Mouse (Mus musculus) midbrain, postnatal 0 days (tissue): ENCODE measurements at regions not wholly inside any gene's neighbourhood (a gene's known extent, or its start where the extent isn't known, plus 50 kb on each side); places are given as distances from the start of the nearest gene placed in this dataset.

Experiments used
- ATAC-seq: fragments of 200-750 bp; cut with Nextera tagmentation; 2 replicates; pipeline ENCODE4 v1.8.0; 2017; ENCODE audit warnings: moderate number of reproducible peaks, mild to moderate bottlenecking, moderate TSS enrichment, moderate library complexity; ENCODE audit not compliant: low FRiP score
- DNase-seq: peaks from one replicate; pipeline ENCODE4 v3.0.0-alpha.2; 2015; ENCODE audit warnings: low spot score
- H3K27ac ChIP-seq: fragments of 300-500 bp; sonication (generic); 2 replicates; pipeline ENCODE4 v1.5.1; 2014; ENCODE audit warnings: low read depth, mild to moderate bottlenecking, low read length, mixed read lengths
- H3K27me3 ChIP-seq: fragments of 300-500 bp; sonication (generic); 2 replicates; pipeline ENCODE4 v1.6.1; 2014; ENCODE audit warnings: low read length, control low read depth, mixed read lengths; ENCODE audit not compliant: insufficient read depth
- H3K36me3 ChIP-seq: fragments of 300-500 bp; sonication (generic); 2 replicates; pipeline ENCODE4 v1.6.1; 2014; ENCODE audit warnings: low read length, control low read depth, mixed read lengths; ENCODE audit not compliant: insufficient read depth
- H3K4me1 ChIP-seq: fragments of 300-500 bp; sonication (generic); 2 replicates; pipeline ENCODE4 v1.6.1; 2014; ENCODE audit warnings: mild to moderate bottlenecking, control low read depth, antibody characterized with exemption, low read length, mixed read lengths; ENCODE audit not compliant: insufficient read depth
- H3K4me2 ChIP-seq: fragments of 300-500 bp; sonication (generic); 2 replicates; pipeline ENCODE4 v1.6.1; 2014; ENCODE audit warnings: low read depth, mild to moderate bottlenecking, low read length, mixed read lengths; ENCODE audit not compliant: poor library complexity, severe bottlenecking
- H3K4me3 ChIP-seq: fragments of 300-500 bp; sonication (generic); 2 replicates; pipeline ENCODE4 v1.5.1; 2014; ENCODE audit warnings: low read depth, mild to moderate bottlenecking, low read length, moderate library complexity
- H3K9ac ChIP-seq: fragments of 300-500 bp; sonication (generic); replicated peaks from 2 replicates; pipeline ENCODE4 v1.6.1; 2014; ENCODE audit warnings: mild to moderate bottlenecking, low read length, moderate library complexity, mixed read lengths; ENCODE audit not compliant: poor library complexity, severe bottlenecking
- H3K9me3 ChIP-seq: fragments of 300-500 bp; sonication (generic); 2 replicates; pipeline ENCODE4 v1.6.1; 2016; ENCODE audit warnings: low read length, control low read depth
- CTCF ChIP-seq: IDR thresholded peaks from 2 replicates; pipeline ENCODE4 v1.5.1; 2016; ENCODE audit warnings: antibody characterized with exemption, mild to moderate bottlenecking
- WGBS: fragments of 180-500 bp; shearing (Covaris S2); extraction: QIAGEN DNeasy Blood & Tissue Kit; methylation state at CpG from one replicate; pipeline ENCODE4 v1.1.7; 2014; 5-methylcytosine and 5-hydroxymethylcytosine counted together

GRCm38 (mm10) chr3:38820787-38821186, 66.0 kb upstream of the Fat4 start:
- H3K4me1 ChIP-seq: peaks cover 5% of the 10 kb centered on the region; the same call in 1 of the 2 replicates
- no peaks in the 10 kb centered on the region for H3K36me3 ChIP-seq
- no peak for ATAC-seq
- TF ChIP-seq CTCF: no peak
- H3K9me3 ChIP-seq: no peaks in the 10 kb centered on the region
- H3K4me2 ChIP-seq: no peak overlapping the region
- H3K27ac ChIP-seq: no peak overlapping the region
- no peak overlapping the region for H3K4me3 ChIP-seq
- no peak for DNase-seq
- no peaks in the 10 kb centered on the region for H3K27me3 ChIP-seq
- 27% methylated on average over 9 of the region's 9 CpGs for WGBS
- no peak overlapping the region for H3K9ac ChIP-seq

GRCm38 (mm10) chr3:38820315-38820714, 66.4 kb upstream of the Fat4 start:
- H3K27ac ChIP-seq: no peak overlapping the region
- peak; percentile 48 for DNase-seq
- no peaks in the 10 kb centered on the region for H3K9me3 ChIP-seq

GRCm38 (mm10) chr3:38817651-38818050, 69.1 kb upstream of the Fat4 start:
- Histone ChIP-seq H3K27ac (no peak overlapping the region), H3K4me1 (peaks cover 5% of the 10 kb centered on the region; the same call in 1 of the 2 replicates), H3K9me3 (no peaks in the 10 kb centered on the region), H3K27me3 (no peaks in the 10 kb centered on the region), H3K4me3 (no peak overlapping the region), H3K4me2 (no peak overlapping the region), H3K9ac (no peak overlapping the region), H3K36me3 (no peaks in the 10 kb centered on the region)
- 88% methylated on average over 5 of the region's 5 CpGs for WGBS
- ATAC-seq (no peak), DNase-seq (peak; percentile 37)
- TF ChIP-seq CTCF: no peak

More at GRCm38 (mm10) chr3:38820315-38820714, 66.4 kb upstream of the Fat4 start:
- no peak overlapping the region for H3K4me3 ChIP-seq
- 74% methylated on average over 7 of the region's 7 CpGs for WGBS
- no peak for TF ChIP-seq CTCF
- peaks cover 5% of the 10 kb centered on the region; the same call in 1 of the 2 replicates for H3K4me1 ChIP-seq
- H3K36me3 ChIP-seq: no peaks in the 10 kb centered on the region
- H3K4me2 ChIP-seq: no peak overlapping the region
- H3K9ac ChIP-seq: no peak overlapping the region
- no peaks in the 10 kb centered on the region for H3K27me3 ChIP-seq
- ATAC-seq: no peak

GRCm38 (mm10) chr3:38812457-38812856, 74.3 kb upstream of the Fat4 start:
- no peak overlapping the region for H3K27ac ChIP-seq
- 37% methylated on average over 4 of the region's 4 CpGs for WGBS
- H3K4me3 ChIP-seq: no peak overlapping the region
- TF ChIP-seq CTCF: no peak
- ATAC-seq (no peak), DNase-seq (no peak)
- no peaks in the 10 kb centered on the region for H3K9me3 ChIP-seq
- H3K36me3 ChIP-seq: no peaks in the 10 kb centered on the region
- H3K27me3 ChIP-seq: no peaks in the 10 kb centered on the region
- H3K4me1 ChIP-seq: no peaks in the 10 kb centered on the region
- no peak overlapping the region for H3K9ac ChIP-seq
- H3K4me2 ChIP-seq: no peak overlapping the region

- Histone ChIP-seq H3K36me3 (no peaks in the 10 kb centered on the region), H3K9me3 (no peaks in the 10 kb centered on the region), H3K9ac (no peak overlapping the region), H3K4me3 (no peak overlapping the region), H3K4me2 (no peak overlapping the region), H3K27me3 (no peaks in the 10 kb centered on the region), H3K27ac (no peak overlapping the region), H3K4me1 (no peaks in the 10 kb centered on the region)
- peak; percentile 41 for TF ChIP-seq CTCF
- 88% methylated on average over 8 of the region's 8 CpGs for WGBS
- DNase-seq (no peak), ATAC-seq (no peak)
Observed at GRCm38 (mm10) chr3:38811635-38812034, 75.1 kb upstream of the Fat4 start.

GRCm38 (mm10) chr3:38806469-38807055, 80.2 kb upstream of the Fat4 start:
- 70% methylated on average over 1 of the region's 1 CpGs for WGBS

More at GRCm38 (mm10) chr3:38806469-38807055, 80.2 kb upstream of the Fat4 start:
- DNase-seq: no peak
- Histone ChIP-seq H3K4me3 (no peak overlapping the region), H3K4me1 (no peaks in the 10 kb centered on the region), H3K27ac (no peak overlapping the region), H3K27me3 (no peaks in the 10 kb centered on the region), H3K9ac (no peak overlapping the region), H3K36me3 (no peaks in the 10 kb centered on the region), H3K4me2 (no peak overlapping the region), H3K9me3 (no peaks in the 10 kb centered on the region)
- TF ChIP-seq CTCF: no peak
- ATAC-seq: no peak
